Mouse (Mus musculus) stomach, postnatal 0 days (tissue): ENCODE data around the gene Lbx1. TPM values are rescaled to one million over a fixed set of nuclear protein-coding genes. Genes with fewer than 3 reads are reported as not detected.

Experiments
- ATAC-seq: fragments of 200-750 bp; cut with Nextera tagmentation; 2 replicates; pipeline ENCODE4 v1.8.0; 2017; ENCODE audit not compliant: low FRiP score, low TSS enrichment
- DNase-seq: peaks from one replicate; pipeline ENCODE4 v3.0.0-alpha.2; 2016; ENCODE audit warnings: low spot score
- H3K27ac ChIP-seq: fragments of 300-500 bp; sonication (generic); replicated peaks from 2 replicates; pipeline ENCODE4 v1.5.1; 2014; ENCODE audit warnings: mild to moderate bottlenecking, control low read depth
- H3K27me3 ChIP-seq: fragments of 300-500 bp; sonication (generic); 2 replicates; pipeline ENCODE4 v1.6.1; 2014; ENCODE audit warnings: low read length; ENCODE audit not compliant: control insufficient read depth, insufficient read depth
- H3K36me3 ChIP-seq: fragments of 300-500 bp; sonication (generic); 2 replicates; pipeline ENCODE4 v1.6.1; 2014; ENCODE audit warnings: low read length, mixed read lengths; ENCODE audit not compliant: control insufficient read depth, insufficient read depth
- H3K4me1 ChIP-seq: fragments of 300-500 bp; sonication (generic); replicated peaks from 2 replicates; pipeline ENCODE4 v1.6.1; 2014; ENCODE audit warnings: antibody characterized with exemption; ENCODE audit not compliant: control insufficient read depth, insufficient read depth
- H3K4me2 ChIP-seq: fragments of 300-500 bp; sonication (generic); replicated peaks from 2 replicates; pipeline ENCODE4 v1.6.1; 2014; ENCODE audit warnings: low read depth, mild to moderate bottlenecking, control low read depth, moderate library complexity
- H3K4me3 ChIP-seq: fragments of 300-500 bp; sonication (generic); 2 replicates; pipeline ENCODE4 v1.5.1; 2014; ENCODE audit warnings: low read depth, low read length, control low read depth
- H3K9ac ChIP-seq: fragments of 300-500 bp; sonication (generic); 2 replicates; pipeline ENCODE4 v1.6.1; 2014; ENCODE audit warnings: mild to moderate bottlenecking, low read length, control low read depth, mixed read lengths
- H3K9me3 ChIP-seq: fragments of 300-500 bp; sonication (generic); 2 replicates; pipeline ENCODE4 v1.6.1; 2016; ENCODE audit warnings: low read length; ENCODE audit not compliant: control insufficient read depth
- CTCF ChIP-seq: IDR thresholded peaks from 2 replicates; pipeline ENCODE4 v1.5.1; 2016; ENCODE audit warnings: antibody characterized with exemption, low read depth, mild to moderate bottlenecking, moderate library complexity
- EP300 ChIP-seq: optimal IDR thresholded peaks from 2 replicates; pipeline ENCODE3; 2016; ENCODE audit warnings: antibody characterized with exemption
- WGBS: fragments of 180-500 bp; shearing (Covaris S2); extraction: QIAGEN DNeasy Blood & Tissue Kit; methylation state at CpG from one replicate; pipeline ENCODE4 v1.1.7; 2014; 5-methylcytosine and 5-hydroxymethylcytosine counted together
- polyA plus RNA-seq: library from polyadenylated mRNA; unstranded; fragments of >200 nt; fragmentation: Nextera tagmentation; extraction: Ambion mirVana; gene quantifications from 2 replicates; pipeline ENCODE4 v1.2.1, GENCODE M21; 2015

Lbx1 gene
- polyA plus RNA-seq, 1 experiment from 2014 or later, result not detected

GRCm38 (mm10) chr19:45208438-45209060, 27.1 kb downstream of the Lbx1 start:
- Histone ChIP-seq H3K4me1 (no peaks in the 10 kb centered on the region), H3K4me2 (peak overlapping the region; percentile 49), H3K36me3 (no peaks in the 10 kb centered on the region), H3K9me3 (no peaks in the 10 kb centered on the region), H3K4me3 (peak overlapping the region; percentile 14; the same call in 1 of the 2 replicates), H3K27me3 (no peaks in the 10 kb centered on the region), H3K27ac (no peak overlapping the region), H3K9ac (no peak overlapping the region)
- TF ChIP-seq EP300 (no peak), CTCF (no peak)
- DNase-seq (no peak), ATAC-seq (0 out of 2 replicates have a peak, but pooled peaks have one; percentile 29)
- 18% methylated on average over 22 of the region's 22 CpGs for WGBS

DNA sequence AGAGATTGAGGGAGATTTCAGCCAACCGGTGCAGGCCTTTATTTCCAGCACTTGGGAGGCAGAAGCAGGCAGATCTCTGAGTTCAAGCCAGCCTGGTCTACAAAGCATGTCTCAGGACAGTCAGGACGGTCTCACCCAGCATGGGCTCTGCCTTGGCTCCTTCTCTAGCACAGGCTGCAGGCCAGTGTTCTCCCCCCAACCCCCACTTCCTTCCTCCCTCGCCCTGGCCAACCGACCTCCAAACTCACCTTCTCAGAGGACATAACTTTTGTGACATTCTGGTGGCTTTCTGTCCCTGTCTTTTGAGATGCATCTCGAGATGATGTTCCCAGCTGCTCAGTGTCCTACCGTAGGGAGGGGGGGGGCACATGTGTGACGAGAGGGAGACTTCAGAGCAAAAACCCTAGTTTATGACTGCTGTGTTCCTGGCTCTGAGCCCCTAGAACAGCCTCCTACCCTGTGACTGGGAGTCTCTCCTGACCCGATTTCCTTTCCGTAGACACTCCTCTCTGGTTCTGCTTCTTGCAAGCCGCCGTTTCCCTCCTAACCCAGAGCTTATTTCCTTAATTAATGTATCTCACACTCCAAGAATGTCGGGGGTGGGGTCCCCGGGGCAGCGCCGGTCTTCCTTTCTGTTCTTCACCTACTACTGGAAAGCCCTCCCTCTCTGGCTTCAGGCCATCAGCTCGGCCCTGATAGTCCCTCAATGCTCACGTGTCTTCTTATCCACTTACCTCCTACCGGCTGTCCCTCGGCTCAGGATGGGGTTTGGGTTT, 27.8 kb downstream of the Lbx1 start:
- Histone ChIP-seq H3K9me3 (no peaks in the 10 kb centered on the region), H3K27ac (no peak overlapping the region), H3K9ac (no peak overlapping the region), H3K4me3 (peak overlapping the region; percentile 14; the same call in 1 of the 2 replicates), H3K36me3 (no peaks in the 10 kb centered on the region), H3K4me2 (peak overlapping the region; percentile 49), H3K27me3 (no peaks in the 10 kb centered on the region), H3K4me1 (no peaks in the 10 kb centered on the region)
- WGBS, result 24% methylated on average over 19 of the region's 19 CpGs
- no peak for TF ChIP-seq CTCF
- TF ChIP-seq EP300, result no peak
- peak; percentile 26; the same call in 1 of the 2 replicates for ATAC-seq
- no peak for DNase-seq

DNA sequence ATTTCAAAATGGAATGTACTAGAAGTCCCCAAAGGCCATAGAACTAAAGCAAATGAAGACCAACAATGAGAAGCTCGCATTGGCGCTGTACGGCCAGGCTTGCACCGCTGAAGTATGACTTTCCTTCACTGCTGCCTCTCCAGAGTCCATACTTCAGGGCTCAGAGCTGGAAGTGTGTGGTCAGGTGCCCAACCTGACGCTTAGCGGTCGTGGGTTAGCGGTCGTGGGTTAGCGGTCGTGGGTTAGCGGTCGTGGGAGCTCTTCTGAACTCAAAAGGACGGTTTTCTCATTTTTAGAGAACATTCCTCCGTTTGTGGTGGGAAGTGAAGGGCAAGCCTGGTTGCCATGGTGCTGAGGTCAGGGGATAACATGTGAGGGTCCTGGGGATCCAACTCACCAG, 28.5 kb downstream of the Lbx1 start:
- Histone ChIP-seq H3K9me3 (no peaks in the 10 kb centered on the region), H3K4me2 (no peak overlapping the region), H3K4me3 (no peak overlapping the region), H3K9ac (no peak overlapping the region), H3K4me1 (no peaks in the 10 kb centered on the region), H3K27ac (no peak overlapping the region), H3K36me3 (no peaks in the 10 kb centered on the region), H3K27me3 (no peaks in the 10 kb centered on the region)
- 94% methylated on average over 15 of the region's 15 CpGs for WGBS
- no peak for TF ChIP-seq EP300
- no peak for ATAC-seq
- DNase-seq, result no peak

DNA sequence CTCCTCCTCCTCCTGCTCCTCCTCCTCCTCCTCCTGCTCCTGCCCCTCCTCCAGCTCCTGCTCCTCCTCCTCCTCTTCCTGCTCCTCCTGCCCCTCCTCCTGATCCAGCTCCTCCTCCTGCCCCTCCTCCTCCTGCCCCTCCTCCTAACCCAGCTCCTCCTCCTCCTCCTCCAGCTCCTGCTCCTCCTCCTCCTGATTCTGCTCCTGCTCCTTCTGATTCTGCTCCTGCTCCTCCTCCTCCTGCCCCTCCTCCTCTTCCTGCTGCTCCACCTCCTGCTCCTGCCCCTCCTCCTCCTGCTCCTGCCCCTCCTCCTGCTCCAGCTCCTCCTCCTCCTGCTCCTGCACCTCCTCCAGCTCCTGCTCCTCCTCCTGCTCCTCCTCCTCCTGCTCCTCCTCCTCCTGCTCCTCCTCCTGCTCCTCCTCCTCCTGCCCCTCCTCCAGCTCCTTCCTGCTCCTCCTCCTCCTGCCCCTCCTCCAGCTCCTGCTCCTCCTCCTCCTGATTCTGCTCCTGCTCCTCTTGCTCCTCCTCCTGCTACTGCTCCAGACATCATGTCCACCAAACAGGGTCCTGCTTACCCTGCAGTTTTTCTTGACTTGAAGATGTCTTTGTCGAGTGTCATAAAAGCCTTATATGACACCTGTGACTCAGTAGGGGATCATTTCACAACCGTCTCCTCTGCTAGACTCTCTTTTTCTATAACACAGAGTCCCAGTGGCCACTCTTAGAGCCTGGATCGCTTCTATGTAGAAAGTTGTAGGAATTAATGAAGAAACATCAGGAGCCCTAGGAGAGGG, 30.1 kb downstream of the Lbx1 start:
- H3K4me2 ChIP-seq, result no peak overlapping the region
- DNase-seq, result no peak
- H3K4me3 ChIP-seq, result no peak overlapping the region
- no peaks in the 10 kb centered on the region for H3K9me3 ChIP-seq
- H3K4me1 ChIP-seq, result no peaks in the 10 kb centered on the region
- no peaks in the 10 kb centered on the region for H3K27me3 ChIP-seq
- H3K9ac ChIP-seq, result no peak overlapping the region
- 0 out of 2 replicates have a peak, but pooled peaks have one; percentile 45 for ATAC-seq
- H3K27ac ChIP-seq, result no peak overlapping the region
- 77% methylated on average over 3 of the region's 3 CpGs for WGBS
- no peaks in the 10 kb centered on the region for H3K36me3 ChIP-seq
- no peak for TF ChIP-seq CTCF
- TF ChIP-seq EP300, result no peak

DNA sequence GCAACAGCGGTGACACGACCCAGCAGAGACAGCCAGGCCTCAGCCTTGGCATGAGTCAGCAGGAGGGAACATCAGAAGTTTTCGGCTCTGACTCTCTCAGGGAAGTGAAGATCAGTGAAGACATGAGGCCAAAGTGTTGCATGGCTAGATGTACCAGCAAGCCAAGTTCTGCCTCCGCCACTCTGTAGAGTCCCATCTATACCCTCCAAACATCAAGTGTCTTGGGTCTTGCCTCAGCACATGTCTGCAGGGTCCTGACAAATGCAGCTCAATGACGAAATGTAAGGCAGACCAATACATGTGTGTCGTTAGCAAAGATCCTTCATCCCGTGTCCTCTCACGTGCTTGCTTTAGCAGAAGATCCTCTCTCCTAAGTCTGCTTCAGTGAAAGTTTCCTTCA, 38.6 kb downstream of the Lbx1 start:
- no peak for ATAC-seq

More for the DNA sequence above, 38.6 kb downstream of the Lbx1 start:
- Histone ChIP-seq H3K9ac (no peak overlapping the region), H3K4me3 (no peak overlapping the region), H3K4me2 (no peak overlapping the region), H3K36me3 (no peaks in the 10 kb centered on the region), H3K4me1 (no peaks in the 10 kb centered on the region), H3K27ac (no peak overlapping the region), H3K27me3 (no peaks in the 10 kb centered on the region), H3K9me3 (no peaks in the 10 kb centered on the region)
- WGBS, result 88% methylated on average over 8 of the region's 8 CpGs
- TF ChIP-seq EP300 (no peak), CTCF (no peak)
- no peak for DNase-seq
